Mouse (Mus musculus) lung, adult 2 months (tissue): ENCODE measurements around the gene Crcp. TPM values are rescaled to one million over a fixed set of nuclear protein-coding genes. Genes with fewer than 3 reads are reported as not detected.

Source experiments
- DNase-seq: peaks from one replicate; pipeline ENCODE4 v3.0.0; 2022
- H3K4me1 ChIP-seq: fragments of 200-500 bp; 2 replicates; pipeline ENCODE4 v1.6.1; 2011; ENCODE audit warnings: low read length; ENCODE audit not compliant: control insufficient read depth, insufficient read depth
- H3K4me3 ChIP-seq: fragments of 200-500 bp; replicated peaks from 2 replicates; pipeline ENCODE3; 2011; ENCODE audit warnings: low read depth, mild to moderate bottlenecking, control low read depth, low read length; ENCODE audit errors: extremely low read depth
- CTCF ChIP-seq: fragments of 200-500 bp; IDR thresholded peaks from 2 replicates; pipeline ENCODE4 v1.5.1; 2011; ENCODE audit warnings: mild to moderate bottlenecking, low read length, control low read depth; ENCODE audit not compliant: insufficient read depth
- POLR2A ChIP-seq: fragments of 200-500 bp; IDR thresholded peaks from 2 replicates; pipeline ENCODE4 v1.6.1; 2011; ENCODE audit warnings: low read depth, mild to moderate bottlenecking, control low read depth, low read length, borderline replicate concordance; ENCODE audit errors: extremely low read depth
- WGBS: fragments of 180-500 bp; shearing (Covaris S2); methylation state at CpG from one replicate; pipeline ENCODE4 v1.1.7; 2018; 5-methylcytosine and 5-hydroxymethylcytosine counted together
- polyA plus RNA-seq: library from polyadenylated mRNA; depleted of rRNA; stranded (reverse); fragments of >200 nt; gene quantifications from 2 replicates; pipeline ENCODE4 v1.2.3, GENCODE M21; 2012; rRNA removed

The Crcp gene
- polyA plus RNA-seq, 1 experiment = 12.9 TPM

- Histone ChIP-seq H3K4me1 (no peaks in the 10 kb centered on the region), H3K4me3 (no peak overlapping the region)
- 46% methylated on average over 2 of the region's 2 CpGs for WGBS
- no peak for DNase-seq
- TF ChIP-seq POLR2A (no peak), CTCF (no peak)
Measured at GRCm38 (mm10) chr5:130097837-130098236, 68.7 kb downstream of the Crcp start.

GRCm38 (mm10) chr5:130101724-130102123 lies 72.6 kb downstream of the Crcp start:
- TF ChIP-seq POLR2A = no peak
- no peak for TF ChIP-seq CTCF
- WGBS = 94% methylated on average over 17 of the region's 17 CpGs
- no peak for DNase-seq
- Histone ChIP-seq H3K4me1 (no peaks in the 10 kb centered on the region), H3K4me3 (no peak overlapping the region)

GRCm38 (mm10) chr5:130109348-130109747 lies 80.3 kb downstream of the Crcp start:
- 73% methylated on average over 3 of the region's 3 CpGs for WGBS
- TF ChIP-seq POLR2A = no peak
- TF ChIP-seq CTCF = no peak
- Histone ChIP-seq H3K4me3 (no peak overlapping the region), H3K4me1 (no peaks in the 10 kb centered on the region; the same call in 1 of the 2 replicates)
- DNase-seq = no peak

Other genes starting within 250 kb of the Crcp start
- gene Psph, start 241.8 kb upstream of the Crcp start, polyA plus RNA-seq = 12.9 and 13.5 TPM in 2 replicates
- 14.3 and 17.3 TPM in 2 replicates for gene Sumf2, start 182.3 kb upstream of the Crcp start, polyA plus RNA-seq
- gene Chchd2, start 141.8 kb upstream of the Crcp start, polyA plus RNA-seq = 686 and 760 TPM in 2 replicates
- 0.95 and 1.3 TPM in 2 replicates for gene Zbed5, start 133.6 kb upstream of the Crcp start, polyA plus RNA-seq
- 2.4 and 6.9 TPM in 2 replicates for gene Phkg1, start 130.7 kb upstream of the Crcp start, polyA plus RNA-seq
- gene Nupr1l, start 120.8 kb upstream of the Crcp start, polyA plus RNA-seq = 6.4 and 10.4 TPM in 2 replicates
- 9.7 and 19.5 TPM in 2 replicates for gene Vkorc1l1, start 87.3 kb upstream of the Crcp start, polyA plus RNA-seq
- gene Gusb, start 26.2 kb upstream of the Crcp start, polyA plus RNA-seq = 39.0 and 44.8 TPM in 2 replicates
- gene Asl, start within 50 bp of the Crcp start, polyA plus RNA-seq = 22.1 and 27.3 TPM in 2 replicates
- 24.4 and 24.5 TPM in 2 replicates for gene Tpst1, start 44.0 kb downstream of the Crcp start, polyA plus RNA-seq
- 11.2 and 12.0 TPM in 2 replicates for gene Kctd7, start 115.6 kb downstream of the Crcp start, polyA plus RNA-seq
- gene Rabgef1, start 142.5 kb downstream of the Crcp start, polyA plus RNA-seq = 24.3 and 32.2 TPM in 2 replicates
- gene Tmem248, start 187.8 kb downstream of the Crcp start, polyA plus RNA-seq = 44.9 and 46.4 TPM in 2 replicates
- 41.9 and 45.4 TPM in 2 replicates for gene Sbds, start 226.2 kb downstream of the Crcp start, polyA plus RNA-seq
- 7.0 and 8.0 TPM in 2 replicates for gene Tyw1, start 226.3 kb downstream of the Crcp start, polyA plus RNA-seq